Mouse (Mus musculus): ENCODE results near the gene H6pd. TPM values are rescaled to one million over a fixed set of nuclear protein-coding genes. Genes with fewer than 3 reads are reported as not detected.
"Not testable (repeated sequence)": the region's sequence is repeated elsewhere in the genome, so short reads cannot be mapped to it uniquely, and the experiment has no call there.

The H6pd gene
- polyA plus RNA-seq, 1 experiment: 14.9 TPM

DNA sequence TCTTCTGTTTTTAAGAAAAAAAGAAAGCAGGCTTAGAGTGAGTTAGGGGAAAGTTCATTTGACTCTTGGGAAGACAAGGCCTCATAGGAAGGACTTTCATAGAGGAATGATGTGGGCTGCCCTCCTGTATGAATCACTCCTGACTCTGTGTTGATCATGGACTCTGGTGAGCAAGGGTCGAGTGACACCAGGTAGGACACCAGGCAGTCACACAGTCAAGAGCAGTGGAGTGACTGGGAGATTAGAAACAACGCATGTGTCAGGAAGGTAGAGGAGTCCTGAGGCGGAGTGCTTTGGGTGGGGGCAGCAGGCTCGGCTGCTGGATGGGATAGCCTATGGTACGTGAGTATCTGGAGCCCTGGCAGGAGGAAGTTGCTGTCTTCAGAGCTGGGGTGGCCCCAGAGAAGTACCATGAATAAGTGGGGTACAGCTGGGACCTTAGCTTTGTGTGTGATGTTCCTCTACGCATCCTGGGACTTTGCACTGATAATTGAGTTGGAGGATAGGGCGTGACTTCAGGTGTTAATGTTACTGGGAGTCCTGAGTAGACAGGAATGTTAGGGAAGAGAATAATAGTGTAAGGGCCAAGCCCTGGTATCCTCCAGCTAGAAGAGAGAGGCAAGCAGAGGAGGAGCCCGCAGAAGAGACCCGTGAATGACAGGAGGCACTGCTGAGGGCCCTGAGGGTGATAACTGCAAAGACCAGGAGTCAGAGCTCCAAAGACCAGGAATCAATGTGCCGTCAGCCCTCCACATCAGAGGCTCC is 32.7 kb upstream of the H6pd start:
- TF ChIP-seq USF1 (IDR thresholded peaks at IDR 0.05; ENCODE audit: low read depth) (no peak), CTCF (IDR thresholded peaks at IDR 0.05; ENCODE audit: control insufficient read depth, insufficient read depth, insufficient read length) (no peak), MYOD1 (IDR thresholded peaks at IDR 0.05; ENCODE audit: control insufficient read depth, insufficient read length, low read depth) (no peak), CEBPB (IDR thresholded peaks at IDR 0.05; ENCODE audit: low read depth) (no peak), MYOG (IDR thresholded peaks at IDR 0.05; ENCODE audit: control insufficient read depth, extremely low read depth, insufficient read length) (no peak), FOSL1 (IDR thresholded peaks at IDR 0.05; ENCODE audit: insufficient read depth, low read length, poor library complexity, severe bottlenecking) (no peak), MAX (IDR thresholded peaks at IDR 0.05) (no peak)
- Histone ChIP-seq H3K27me3 (ENCODE audit: control insufficient read depth, insufficient read depth, insufficient read length) (no peaks in the 10 kb centered on the region), H3ac (ENCODE audit: control insufficient read depth, insufficient read length, low read depth) (no peak overlapping the region), H3K4me3 (ENCODE audit: insufficient read depth, poor library complexity, severe bottlenecking) (no peak overlapping the region), H3K79me3 (ENCODE audit: low read depth) (no peaks in the 10 kb centered on the region), H3K36me3 (ENCODE audit: control insufficient read depth, insufficient read depth) (no peaks in the 10 kb centered on the region), H3K79me2 (ENCODE audit: control insufficient read depth, insufficient read depth) (no peaks in the 10 kb centered on the region)

DNA sequence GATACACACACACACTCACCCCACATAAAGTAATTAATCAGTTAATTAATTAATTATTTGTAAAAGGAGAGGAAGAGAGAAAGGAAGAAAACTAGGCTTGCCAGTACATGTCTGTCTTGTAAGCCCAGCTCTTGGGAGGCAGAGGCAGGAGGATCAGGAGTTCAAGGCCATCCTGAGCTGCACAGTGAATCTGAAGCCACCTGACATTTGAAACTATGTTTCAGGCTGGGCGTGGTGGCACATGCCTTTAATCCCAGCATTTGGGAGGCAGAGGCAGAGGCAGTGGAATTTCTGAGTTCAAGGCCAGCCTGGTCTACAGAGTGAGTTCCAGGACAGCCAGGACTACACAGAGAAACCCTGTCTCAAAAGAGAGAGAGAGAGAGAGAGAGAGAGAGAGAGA is 32.0 kb upstream of the H6pd start:
- not testable (repeated sequence) for H3K79me3 ChIP-seq (ENCODE audit: low read depth); H3K79me2 ChIP-seq (ENCODE audit: control insufficient read depth, insufficient read depth); H3ac ChIP-seq (ENCODE audit: control insufficient read depth, insufficient read length, low read depth); H3K4me3 ChIP-seq (ENCODE audit: insufficient read depth, poor library complexity, severe bottlenecking); H3K36me3 ChIP-seq (ENCODE audit: control insufficient read depth, insufficient read depth); H3K27me3 ChIP-seq (ENCODE audit: control insufficient read depth, insufficient read depth, insufficient read length)

GRCm38 (mm10) chr4:150040003-150040581 is 31.3 kb upstream of the H6pd start:
- TF ChIP-seq CEBPB (IDR thresholded peaks at IDR 0.05; ENCODE audit: low read depth) (no peak), CTCF (IDR thresholded peaks at IDR 0.05; ENCODE audit: control insufficient read depth, insufficient read depth, insufficient read length) (no peak), MAX (IDR thresholded peaks at IDR 0.05) (no peak), MYOD1 (IDR thresholded peaks at IDR 0.05; ENCODE audit: control insufficient read depth, insufficient read length, low read depth) (no peak), MYOG (IDR thresholded peaks at IDR 0.05; ENCODE audit: control insufficient read depth, extremely low read depth, insufficient read length) (no peak), FOSL1 (IDR thresholded peaks at IDR 0.05; ENCODE audit: insufficient read depth, low read length, poor library complexity, severe bottlenecking) (no peak), USF1 (IDR thresholded peaks at IDR 0.05; ENCODE audit: low read depth) (no peak)
- no peaks in the 10 kb centered on the region for H3K27me3 ChIP-seq (ENCODE audit: control insufficient read depth, insufficient read depth, insufficient read length)
- H3ac ChIP-seq (ENCODE audit: control insufficient read depth, insufficient read length, low read depth): no peak overlapping the region

GRCm38 (mm10) chr4:150038533-150038932 is 29.7 kb upstream of the H6pd start:
- Histone ChIP-seq H3K36me3 (ENCODE audit: control insufficient read depth, insufficient read depth) (no peaks in the 10 kb centered on the region), H3ac (ENCODE audit: control insufficient read depth, insufficient read length, low read depth) (no peak overlapping the region), H3K79me3 (ENCODE audit: low read depth) (no peaks in the 10 kb centered on the region), H3K4me3 (ENCODE audit: insufficient read depth, poor library complexity, severe bottlenecking) (no peak overlapping the region), H3K27me3 (ENCODE audit: control insufficient read depth, insufficient read depth, insufficient read length) (peaks cover 12% of the 10 kb centered on the region), H3K79me2 (ENCODE audit: control insufficient read depth, insufficient read depth) (no peaks in the 10 kb centered on the region)
- no peak for TF ChIP-seq MYOD1 (IDR thresholded peaks at IDR 0.05; ENCODE audit: control insufficient read depth, insufficient read length, low read depth)
- no peak for TF ChIP-seq FOSL1 (IDR thresholded peaks at IDR 0.05; ENCODE audit: insufficient read depth, low read length, poor library complexity, severe bottlenecking)

More at GRCm38 (mm10) chr4:150040003-150040581, 31.3 kb upstream of the H6pd start:
- H3K79me2 ChIP-seq (ENCODE audit: control insufficient read depth, insufficient read depth): no peaks in the 10 kb centered on the region
- no peak overlapping the region for H3K4me3 ChIP-seq (ENCODE audit: insufficient read depth, poor library complexity, severe bottlenecking)
- no peaks in the 10 kb centered on the region for H3K36me3 ChIP-seq (ENCODE audit: control insufficient read depth, insufficient read depth)
- no peaks in the 10 kb centered on the region for H3K79me3 ChIP-seq (ENCODE audit: low read depth)

GRCm38 (mm10) chr4:150036094-150036493 is 27.3 kb upstream of the H6pd start:
- peaks cover 24% of the 10 kb centered on the region for H3K27me3 ChIP-seq (ENCODE audit: control insufficient read depth, insufficient read depth, insufficient read length)

GRCm38 (mm10) chr4:150035280-150035679 is 26.5 kb upstream of the H6pd start:
- Histone ChIP-seq H3K79me2 (ENCODE audit: control insufficient read depth, insufficient read depth) (no peaks in the 10 kb centered on the region), H3K27me3 (ENCODE audit: control insufficient read depth, insufficient read depth, insufficient read length) (peaks cover 24% of the 10 kb centered on the region), H3ac (ENCODE audit: control insufficient read depth, insufficient read length, low read depth) (no peak overlapping the region), H3K79me3 (ENCODE audit: low read depth) (no peaks in the 10 kb centered on the region), H3K4me3 (ENCODE audit: insufficient read depth, poor library complexity, severe bottlenecking) (no peak overlapping the region), H3K36me3 (ENCODE audit: control insufficient read depth, insufficient read depth) (no peaks in the 10 kb centered on the region)
- TF ChIP-seq CTCF (IDR thresholded peaks at IDR 0.05; ENCODE audit: control insufficient read depth, insufficient read depth, insufficient read length) (peak; percentile 54), FOSL1 (IDR thresholded peaks at IDR 0.05; ENCODE audit: insufficient read depth, low read length, poor library complexity, severe bottlenecking) (no peak), CEBPB (IDR thresholded peaks at IDR 0.05; ENCODE audit: low read depth) (no peak)

More at GRCm38 (mm10) chr4:150036094-150036493, 27.3 kb upstream of the H6pd start:
- Histone ChIP-seq H3K79me2 (ENCODE audit: control insufficient read depth, insufficient read depth) (no peaks in the 10 kb centered on the region), H3K79me3 (ENCODE audit: low read depth) (no peaks in the 10 kb centered on the region), H3K36me3 (ENCODE audit: control insufficient read depth, insufficient read depth) (no peaks in the 10 kb centered on the region), H3K4me3 (ENCODE audit: insufficient read depth, poor library complexity, severe bottlenecking) (no peak overlapping the region), H3ac (ENCODE audit: control insufficient read depth, insufficient read length, low read depth) (no peak overlapping the region)
- TF ChIP-seq MYOD1 (IDR thresholded peaks at IDR 0.05; ENCODE audit: control insufficient read depth, insufficient read length, low read depth): no peak
- no peak for TF ChIP-seq MAX (IDR thresholded peaks at IDR 0.05)
